Mouse (Mus musculus): ENCODE data around the gene S100b. TPM values are rescaled to one million over a fixed set of nuclear protein-coding genes. Genes with fewer than 3 reads are reported as not detected.

The S100b gene
- polyA plus RNA-seq (2012; rRNA removed): 0.31 and 0.58 TPM in 2 replicates

DNA sequence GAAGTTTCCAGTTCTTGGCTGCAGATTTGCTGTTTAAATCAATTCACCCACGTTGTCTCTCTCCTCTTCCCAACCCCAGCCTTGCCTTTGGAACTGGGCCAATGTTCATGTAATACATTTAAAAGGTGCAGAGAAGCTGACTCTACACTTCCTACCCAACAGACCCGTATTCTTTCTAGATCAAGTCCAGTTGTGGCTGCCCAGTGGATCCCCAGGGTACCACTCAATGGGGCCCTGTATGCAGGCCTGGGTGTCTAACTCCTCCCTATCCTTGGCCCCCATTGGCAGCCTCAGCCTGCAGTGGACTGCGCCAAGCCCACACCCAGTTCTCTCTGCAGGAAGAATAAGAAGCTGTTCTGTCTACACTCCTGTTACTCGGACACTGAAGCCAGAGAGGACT lies at the start of gene S100b:
Gene S100b (plus strand): TSS at position 318 of the 400 bp plus-strand sequence.

DNA sequence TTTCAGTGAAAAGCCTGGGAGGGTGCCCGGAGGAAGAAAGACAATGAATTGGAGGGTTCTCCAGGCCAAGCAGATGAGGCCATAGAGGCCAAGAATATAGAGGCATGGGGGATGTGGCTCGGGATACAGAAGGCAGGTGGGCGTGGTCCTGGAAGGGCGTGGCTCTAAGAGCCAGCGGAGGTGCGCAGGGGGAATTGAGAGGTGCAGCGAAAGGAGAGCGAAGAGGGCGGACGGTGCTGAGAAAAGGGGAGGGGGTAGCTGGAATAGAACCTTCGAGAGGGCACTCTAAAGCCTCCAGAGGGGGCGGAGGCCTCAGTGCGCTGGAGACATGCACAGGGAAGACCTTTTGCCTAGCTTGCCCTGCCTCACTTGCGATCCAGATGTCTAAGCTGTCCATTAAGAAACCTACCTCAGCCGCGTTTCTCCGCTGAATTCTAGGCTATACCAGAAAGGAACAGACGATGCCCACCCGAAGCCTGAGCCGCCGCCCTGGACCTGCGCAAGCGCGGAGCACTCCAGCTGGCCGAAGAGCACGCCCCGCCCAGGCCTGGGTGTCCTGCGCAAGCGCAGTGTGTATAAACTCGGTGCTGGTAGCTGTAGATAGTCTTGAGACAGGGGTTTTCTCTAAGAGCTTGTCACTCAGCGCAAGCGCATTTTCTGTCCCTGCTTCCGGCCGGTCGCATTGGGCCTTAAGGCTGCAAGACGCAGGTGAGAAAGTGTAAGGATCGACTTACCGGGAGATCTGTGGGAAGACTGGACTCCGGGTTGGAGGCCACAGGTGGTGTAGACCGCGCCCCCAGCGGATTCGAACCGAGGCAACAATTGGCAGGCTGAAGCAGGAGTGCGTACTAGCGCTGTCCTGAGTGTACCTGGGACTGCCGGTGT lies 16.1 kb upstream of the S100b start, which contains the start of gene Prmt2:
Gene Prmt2 (minus strand): TSS at position 525 of the 885 bp plus-strand sequence.

Other genes with a start within 250 kb of the S100b start
- gene Zfp280b, start 221.2 kb upstream of the S100b start, polyA plus RNA-seq (2012; rRNA removed): 5.5 and 5.6 TPM in 2 replicates
- gene Slc5a4b, start 142.9 kb upstream of the S100b start, polyA plus RNA-seq (2012; rRNA removed): 0.01 TPM in 1 of 2 replicates, not detected in the other
- gene Slc5a4a, start 106.4 kb upstream of the S100b start, polyA plus RNA-seq (2012; rRNA removed): 0.01 and 0.04 TPM in 2 replicates
- 3.7 and 4.1 TPM in 2 replicates for gene Prmt2, start 16.0 kb upstream of the S100b start, polyA plus RNA-seq (2012; rRNA removed)
- 2.3 and 2.4 TPM in 2 replicates for gene Dip2a, start 91.4 kb downstream of the S100b start, polyA plus RNA-seq (2012; rRNA removed)
- not detected in 2 replicates for gene AC141477.1, start 186.6 kb downstream of the S100b start, polyA plus RNA-seq (2012; rRNA removed)
- 9.6 and 11.9 TPM in 2 replicates for gene Pcnt, start 188.9 kb downstream of the S100b start, polyA plus RNA-seq (2012; rRNA removed)
- not detected in 2 replicates for gene 2610028H24Rik, start 195.2 kb downstream of the S100b start, polyA plus RNA-seq (2012; rRNA removed)
- gene Mcm3ap, start 215.1 kb downstream of the S100b start, polyA plus RNA-seq (2012; rRNA removed): 10.4 and 11.8 TPM in 2 replicates
- gene Ybey, start 215.3 kb downstream of the S100b start, polyA plus RNA-seq (2012; rRNA removed): 1.00 and 1.0 TPM in 2 replicates